Mouse (Mus musculus) CH12.LX (cell line): ENCODE results near the gene Tbc1d22a. TPM values are rescaled to one million over a fixed set of nuclear protein-coding genes. Genes with fewer than 3 reads are reported as not detected.

Source experiments
- DNase-seq: peaks from one replicate; pipeline ENCODE4 v3.0.0-alpha.2; 2013; ENCODE audit errors: extremely low read depth
- H3K27ac ChIP-seq: 2 replicates; pipeline ENCODE4 v1.5.1; 2012; ENCODE audit warnings: low read depth, mild to moderate bottlenecking, control low read depth, moderate library complexity; ENCODE audit not compliant: insufficient read depth
- H3K27me3 ChIP-seq: replicated peaks from 2 replicates; pipeline ENCODE3; 2012; ENCODE audit warnings: inconsistent platforms
- H3K36me3 ChIP-seq, 2 experiments: replicated peaks in 1 of 2; 2 replicates each; pipeline versions ENCODE3 to v1.6.1; 2012; ENCODE audit warnings: inconsistent platforms in 1 of 2, low read length in 1 of 2, mild to moderate bottlenecking in 1 of 2, mixed read lengths in 1 of 2, moderate library complexity in 1 of 2; ENCODE audit not compliant: control insufficient read depth in 1 of 2, insufficient read depth in 1 of 2
- H3K4me1 ChIP-seq, 2 experiments: 2 replicates each; pipeline ENCODE4 v1.6.1; 2012; ENCODE audit warnings: inconsistent platforms in 1 of 2, moderate library complexity in 1 of 2; ENCODE audit not compliant: insufficient read depth in 2 of 2, control insufficient read depth in 1 of 2
- H3K4me2 ChIP-seq: 2 replicates; pipeline ENCODE4 v1.6.1; 2012; ENCODE audit warnings: low read depth, mild to moderate bottlenecking, control low read depth; ENCODE audit not compliant: poor library complexity, insufficient read depth, severe bottlenecking
- H3K4me3 ChIP-seq, 3 experiments: fragments of 150-350 bp in 1 of 3; sonication (generic) in 1 of 3; replicated peaks in 1 of 3; 2 replicates each; pipeline versions ENCODE3 to v1.5.1; 2011 to 2012; ENCODE audit warnings: low read depth in 2 of 3, low read length in 2 of 3, mild to moderate bottlenecking in 2 of 3, moderate library complexity in 2 of 3, control low read depth in 1 of 3, improper control_type of control experiment in 1 of 3, inconsistent platforms in 1 of 3, mixed read lengths in 1 of 3; ENCODE audit not compliant: poor library complexity in 1 of 3
- H3K79me2 ChIP-seq: replicated peaks from 2 replicates; pipeline ENCODE4 v1.6.1; 2012; ENCODE audit warnings: mild to moderate bottlenecking, moderate library complexity; ENCODE audit not compliant: control insufficient read depth, poor library complexity, insufficient read depth, severe bottlenecking; ENCODE audit errors: extremely low read depth
- H3K9ac ChIP-seq: 2 replicates; pipeline ENCODE4 v1.6.1; 2012; ENCODE audit warnings: low read depth, mild to moderate bottlenecking, control low read depth, moderate library complexity; ENCODE audit not compliant: insufficient read depth
- H3K9me3 ChIP-seq: replicated peaks from 2 replicates; pipeline ENCODE3; 2012; ENCODE audit warnings: low read length, inconsistent platforms, mixed read lengths
- CHD1 ChIP-seq: IDR thresholded peaks from 2 replicates; pipeline ENCODE4 v1.6.1; 2012; ENCODE audit warnings: low read depth, low read length, improper control_type of control experiment, inconsistent platforms
- CTCF ChIP-seq, 2 experiments: IDR thresholded peaks in 1 of 2; conservative IDR thresholded peaks in 1 of 2; 2 replicates each; pipeline ENCODE4 v1.5.1; 2011 to 2012; ENCODE audit warnings: low read depth in 2 of 2, low read length in 2 of 2, improper control_type of control experiment in 1 of 2, inconsistent platforms in 1 of 2, mild to moderate bottlenecking in 1 of 2, moderate library complexity in 1 of 2
- E2F4 ChIP-seq: IDR thresholded peaks from 2 replicates; pipeline ENCODE4 v1.6.1; 2011; ENCODE audit warnings: low read depth, low read length, improper control_type of control experiment; ENCODE audit not compliant: insufficient replicate concordance
- ELF1 ChIP-seq: IDR thresholded peaks from 2 replicates; pipeline ENCODE4 v1.6.1; 2014; ENCODE audit warnings: low read depth, mild to moderate bottlenecking, inconsistent platforms, low read length, improper control_type of control experiment
- EP300 ChIP-seq: IDR thresholded peaks from 2 replicates; pipeline ENCODE4 v1.6.1; 2011; ENCODE audit warnings: low read length, improper control_type of control experiment
- ETS1 ChIP-seq: conservative IDR thresholded peaks from 2 replicates; pipeline ENCODE4 v1.6.1; 2012; ENCODE audit warnings: low read depth, mild to moderate bottlenecking, inconsistent platforms, low read length, improper control_type of control experiment, moderate library complexity
- HCFC1 ChIP-seq: IDR thresholded peaks from 2 replicates; pipeline ENCODE4 v1.6.1; 2012; ENCODE audit warnings: low read depth, mild to moderate bottlenecking, inconsistent platforms, low read length, improper control_type of control experiment
- JUN ChIP-seq: IDR thresholded peaks from 2 replicates; pipeline ENCODE4 v1.6.1; 2011; ENCODE audit warnings: low read depth, mild to moderate bottlenecking, low read length, improper control_type of control experiment, moderate library complexity; ENCODE audit not compliant: insufficient read depth
- JUND ChIP-seq: conservative IDR thresholded peaks from 2 replicates; pipeline ENCODE4 v1.6.1; 2011; ENCODE audit warnings: low read depth, low read length, improper control_type of control experiment
- KAT2A ChIP-seq: IDR thresholded peaks from 2 replicates; pipeline ENCODE4 v1.6.1; 2012; ENCODE audit warnings: low read length, improper control_type of control experiment, inconsistent platforms; ENCODE audit not compliant: insufficient replicate concordance
- MAX ChIP-seq: IDR thresholded peaks from 2 replicates; pipeline ENCODE4 v1.6.1; 2011; ENCODE audit warnings: low read length, improper control_type of control experiment
- MXI1 ChIP-seq: IDR thresholded peaks from 2 replicates; pipeline ENCODE4 v1.6.1; 2011; ENCODE audit warnings: mild to moderate bottlenecking, low read depth, low read length, improper control_type of control experiment
- NELFE ChIP-seq: IDR thresholded peaks from 2 replicates; pipeline ENCODE4 v1.6.1; 2011; ENCODE audit warnings: low read depth, low read length, improper control_type of control experiment
- NRF1 ChIP-seq: IDR thresholded peaks from 2 replicates; pipeline ENCODE4 v1.6.1; 2014; ENCODE audit warnings: low read depth, mild to moderate bottlenecking, inconsistent platforms, low read length, improper control_type of control experiment, moderate library complexity
- PAX5 ChIP-seq: IDR thresholded peaks from 2 replicates; pipeline ENCODE4 v1.6.1; 2012; ENCODE audit warnings: low read length, inconsistent platforms, mixed read lengths
- POLR2A ChIP-seq: IDR thresholded peaks from 2 replicates; pipeline ENCODE4 v1.6.1; 2011; ENCODE audit warnings: low read depth, mild to moderate bottlenecking, improper control_type of control experiment, low read length
- POLR2AphosphoS2 ChIP-seq: IDR thresholded peaks from 2 replicates; pipeline ENCODE4 v1.6.1; 2011; ENCODE audit warnings: low read depth, low read length, improper control_type of control experiment
- SIN3A ChIP-seq: IDR thresholded peaks from 2 replicates; pipeline ENCODE4 v1.6.1; 2012; ENCODE audit warnings: low read length, improper control_type of control experiment, inconsistent platforms
- SMC3 ChIP-seq: IDR thresholded peaks from 2 replicates; pipeline ENCODE4 v1.6.1; 2011; ENCODE audit warnings: low read depth, low read length, improper control_type of control experiment
- TCF12 ChIP-seq: IDR thresholded peaks from 2 replicates; pipeline ENCODE4 v1.6.1; 2014; ENCODE audit warnings: low read depth, mild to moderate bottlenecking, inconsistent platforms, low read length, improper control_type of control experiment
- ZKSCAN1 ChIP-seq: IDR thresholded peaks from 2 replicates; pipeline ENCODE4 v1.6.1; 2012; ENCODE audit warnings: low read depth, inconsistent platforms, low read length, improper control_type of control experiment, borderline replicate concordance
- ZMIZ1 ChIP-seq: IDR thresholded peaks from 2 replicates; pipeline ENCODE4 v1.6.1; 2012; ENCODE audit warnings: low read depth, mild to moderate bottlenecking, inconsistent platforms, low read length, improper control_type of control experiment
- ZNF384 ChIP-seq: IDR thresholded peaks from 2 replicates; pipeline ENCODE4 v1.6.1; 2012; ENCODE audit warnings: low read depth, low read length, improper control_type of control experiment, inconsistent platforms
- dilution Hi-C: fragments of 300-500 bp; cut with MboI; formaldehyde crosslinking; loops from 2 replicates; pipeline ENCODE4 v1.14.3; 2020; ENCODE audit warnings: low sequenced_read_pairs; ENCODE audit not compliant: extremely low pct_unique_long_range_greater_than_20kb, extremely low pct_ligation_motif_present
- in situ Hi-C: fragments of 300-500 bp; cut with MboI; formaldehyde crosslinking; loops from 3 replicates; pipeline ENCODE4 v1.14.3; 2019; ENCODE audit warnings: low sequenced_read_pairs, low pct_ligation_motif_present, low pct_unique_long_range_greater_than_20kb, mixed read lengths
- polyA plus RNA-seq: library from polyadenylated mRNA; unstranded; fragments of >175 nt; gene quantifications from 2 replicates; pipeline ENCODE4 v1.2.1, GENCODE M21; 2012; ENCODE audit warnings: low read depth; ENCODE audit not compliant: insufficient read length
- total RNA-seq, 2 experiments: library from RNA; depleted of rRNA; stranded (reverse); fragments of 300-350 nt in 1 of 2; fragments of >200 nt in 1 of 2; gene quantifications; 2 replicates each; pipeline ENCODE4 v1.2.3; 2012 to 2014

The Tbc1d22a gene
- total and polyA plus RNA-seq, 3 experiments: 17.6 to 20.2 (median 19.4) TPM

GRCm38 (mm10) chr15:86509601-86510000 is 295.3 kb downstream of the Tbc1d22a start:
- in situ Hi-C loops: no loop called here
- no peak overlapping the region for H3K9ac ChIP-seq

GRCm38 (mm10) chr15:86511181-86511580 is 296.9 kb downstream of the Tbc1d22a start:
- Histone ChIP-seq H3K4me3 (no peak overlapping the region), H3K9ac (no peak overlapping the region), H3K27ac (no peak overlapping the region), H3K4me2 (no peak overlapping the region)
- no peak for DNase-seq
- TF ChIP-seq SIN3A: no peak
- no peak for TF ChIP-seq JUND
- TF ChIP-seq SMC3: no peak
- no peak for TF ChIP-seq JUN
- TF ChIP-seq CHD1: no peak
- TF ChIP-seq, all 38 proteins: peak for 0
- Histone ChIP-seq H3K27me3 (peaks cover 2% of the 10 kb centered on the region), H3K9me3 (peaks cover under 1% of the 10 kb centered on the region), H3K79me2 (no peaks in the 10 kb centered on the region), H3K36me3 (no peaks in the 10 kb centered on the region), H3K4me1 (no peaks in the 10 kb centered on the region)
- in situ Hi-C loops: no loop called here
- dilution Hi-C loops: no loop called here

More at GRCm38 (mm10) chr15:86509601-86510000, 295.3 kb downstream of the Tbc1d22a start:
- dilution Hi-C loops: no loop called here
- Histone ChIP-seq H3K27ac (no peak overlapping the region), H3K27me3 (no peaks in the 10 kb centered on the region), H3K4me2 (no peak overlapping the region), H3K79me2 (no peaks in the 10 kb centered on the region), H3K9me3 (no peaks in the 10 kb centered on the region), H3K4me1 (no peaks in the 10 kb centered on the region), H3K36me3 (no peaks in the 10 kb centered on the region), H3K4me3 (no peak overlapping the region)
- no peak for DNase-seq
- TF ChIP-seq TCF12 (no peak), JUND (no peak), MXI1 (no peak), E2F4 (no peak)

GRCm38 (mm10) chr15:86513336-86513735 is 299.1 kb downstream of the Tbc1d22a start:
- no peaks in the 10 kb centered on the region for H3K79me2 ChIP-seq
- TF ChIP-seq KAT2A: no peak
- TF ChIP-seq ELF1: no peak
- TF ChIP-seq PAX5: no peak
- no peak for TF ChIP-seq ETS1
- no peak for TF ChIP-seq POLR2AphosphoS2
- TF ChIP-seq POLR2A: no peak
- no peak for TF ChIP-seq CTCF (conservative IDR thresholded peaks at IDR 0.05 in 1 of 2, IDR thresholded peaks at IDR 0.05 in 1 of 2; ENCODE audit: low read depth in 2 of 2, low read length in 2 of 2)
- TF ChIP-seq EP300: no peak
- TF ChIP-seq CHD1: no peak
- no peak for TF ChIP-seq MAX
- no peak for TF ChIP-seq ZMIZ1
- no peak for TF ChIP-seq ZNF384
- TF ChIP-seq NELFE: no peak
- no peak for TF ChIP-seq NRF1
- TF ChIP-seq ZKSCAN1: no peak
- TF ChIP-seq HCFC1: no peak
- dilution Hi-C loops: no loop called here
- H3K9me3 ChIP-seq: peaks cover 4% of the 10 kb centered on the region
- no peak overlapping the region for H3K27ac ChIP-seq
- peaks cover 5% of the 10 kb centered on the region for H3K27me3 ChIP-seq
- no peaks in the 10 kb centered on the region for H3K36me3 ChIP-seq
- DNase-seq: no peak
- H3K4me3 ChIP-seq: no peak overlapping the region
- no peak overlapping the region for H3K9ac ChIP-seq
- H3K4me1 ChIP-seq: no peaks in the 10 kb centered on the region
- in situ Hi-C loops: no loop called here
- no peak overlapping the region for H3K4me2 ChIP-seq
